Mouse (Mus musculus): ENCODE results near the gene Wars.

DNA sequence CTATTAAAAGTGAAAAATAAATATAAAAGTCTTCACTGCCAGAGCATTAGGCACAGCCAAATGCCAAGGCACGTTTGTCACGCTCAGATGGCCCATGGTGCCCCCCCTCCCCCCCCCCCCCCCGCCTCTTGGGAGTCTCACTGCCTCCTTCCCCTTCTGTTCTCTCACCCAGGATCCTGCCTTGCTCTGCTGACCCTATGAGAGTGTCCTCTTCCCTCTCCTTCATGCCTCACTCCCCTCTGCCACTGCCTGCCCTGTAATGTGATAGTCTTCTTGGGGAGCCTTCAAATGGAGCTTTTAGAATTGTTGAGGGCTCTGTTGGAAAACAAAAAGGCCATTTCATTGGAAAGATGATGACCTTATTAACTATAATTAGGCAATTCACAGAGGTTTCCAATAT, 38.1 kb upstream of the Wars start:
- no peak for TF ChIP-seq CTCF (conservative IDR thresholded peaks at IDR 0.05; ENCODE audit: low read length)
- no peak for TF ChIP-seq POU5F1 (IDR thresholded peaks at IDR 0.05; ENCODE audit: borderline replicate concordance, low read length)

Data from E14TG2a.4 (cell line).